ENCODE assay signal across 27 mouse cellular contexts in genomic region chr15:81941010-81941409, GRCm38 (mm10). TPM values are rescaled to one million over a fixed set of nuclear protein-coding genes. Genes with fewer than 3 reads are reported as not detected.
A peak's percentile ranks its signal among the peaks of the same experiment; 100 is the strongest.
DNase-seq lines count a peak whose midpoint lies in the region; ATAC-seq and TF ChIP-seq lines count a peak whose summit lies in the region.
"Had no signal": no experiment of that assay in that cellular context is flagged by ENCODE, and none has a peak within 500 bp of the region (broad histone marks: within the 10 kb centered on the region; RNA-seq: fewer than 3 reads in every experiment).

No protein-coding gene starts in this region.

- no peak overlapping the region for H3K9ac ChIP-seq in kidney, postnatal 0 days (ENCODE audit: low read depth, low read length)
- H3K9ac ChIP-seq: hindbrain, embryonic 12.5 days; lung, embryonic 15.5 days had no signal

- no peak for ATAC-seq in kidney, postnatal 0 days (replicated peaks; ENCODE audit: low FRiP score, low read depth)
- ATAC-seq in granulocyte monocyte progenitor cell, adult 5-6 weeks (replicated peaks; ENCODE audit: poor library complexity, severe bottlenecking), result no peak
- ATAC-seq: inflammation-experienced regulatory T-cells, adult 6 months had no signal

- WGBS in kidney, postnatal 0 days, result 91% methylated on average over 2 of the region's 2 CpGs

- peaks cover 16% of the 10 kb centered on the region for H3K4me1 ChIP-seq in kidney, postnatal 0 days (replicated peaks; ENCODE audit: insufficient read depth, low read length)

- H3K4me3 ChIP-seq in kidney, postnatal 0 days (replicated peaks; ENCODE audit: low read depth, low read length), result no peak overlapping the region
- H3K4me3 ChIP-seq: hindbrain, embryonic 12.5 days; lung, embryonic 15.5 days; midbrain, embryonic 10.5 days had no signal

- H3K27ac ChIP-seq in kidney, postnatal 0 days, result no peak overlapping the region
- H3K27ac ChIP-seq: hindbrain, embryonic 12.5 days; lung, embryonic 15.5 days; macrophage; midbrain, embryonic 10.5 days had no signal

- no peaks in the 10 kb centered on the region for H3K36me3 ChIP-seq in kidney, postnatal 0 days (ENCODE audit: insufficient read depth, low read length)
- H3K36me3 ChIP-seq: hindbrain, embryonic 12.5 days; lung, embryonic 15.5 days; midbrain, embryonic 10.5 days had no signal

- H3K4me2 ChIP-seq in kidney, postnatal 0 days (ENCODE audit: low read length), result no peak overlapping the region
- H3K4me2 ChIP-seq: heart, embryonic 11.5 days; hindbrain, embryonic 12.5 days; lung, embryonic 15.5 days had no signal

- peak; percentile 31; the same call in 1 of the 2 replicates for TF ChIP-seq CTCF in kidney, postnatal 0 days (IDR thresholded peaks at IDR 0.05; ENCODE audit: low read depth)

- H3K27me3 ChIP-seq in kidney, postnatal 0 days (ENCODE audit: insufficient read depth, low read length), result no peaks in the 10 kb centered on the region
- H3K27me3 ChIP-seq: hindbrain, embryonic 12.5 days had no signal

- H3K9me3 ChIP-seq in kidney, postnatal 0 days (replicated peaks; ENCODE audit: low read length), result no peaks in the 10 kb centered on the region
- H3K9me3 ChIP-seq: hindbrain, embryonic 12.5 days; lung, embryonic 15.5 days; midbrain, embryonic 10.5 days had no signal

- DNase-seq in kidney, postnatal 0 days (ENCODE audit: low spot score), result no peak
- DNase-seq in kidney, adult 11 months, result no peak
- peak; percentile 38 for DNase-seq in thymus, postnatal 4 days
- no peak for DNase-seq in thymus, postnatal 14 days
- DNase-seq in R1 (ENCODE audit: low read depth, low spot score), result peak; percentile 52
- DNase-seq in left cerebral cortex, adult 11 months (ENCODE audit: low spot score), result no peak
- DNase-seq: adrenal gland, postnatal 10 days; cerebellum, adult 18-20 months; cerebellum, postnatal 36 days; gastrocnemius, postnatal 10 days; heart, postnatal 10 days; kidney, postnatal 4 days; liver; right cerebral cortex, adult 18-20 months had no signal

RNA-seq across cellular contexts. Expression of gene Csdc2, which starts 4.5 kb away (rescaled TPM):
- 20.4 and 23.1 TPM in 2 replicates for polyA plus RNA-seq in kidney, postnatal 0 days (2015; fragmentation: Nextera tagmentation; extraction: Ambion mirVana)
- not detected in 2 replicates for total RNA-seq in granulocyte monocyte progenitor cell, adult 5-6 weeks (2014; fragmentation: Nextera tagmentation)
- total RNA-seq in granulocyte monocyte progenitor cell, adult 5-6 weeks (2017), result not detected in 2 replicates
- total RNA-seq: monocyte, adult 5-6 weeks had no signal
- polyA plus RNA-seq: inflammation-experienced regulatory T-cells, adult 6 months had no signal

RNA-seq across cellular contexts. Expression of gene Polr3h, which starts 15.0 kb away (rescaled TPM):
- 122 and 129 TPM in 2 replicates for polyA plus RNA-seq in kidney, postnatal 0 days (2015; fragmentation: Nextera tagmentation; extraction: Ambion mirVana)
- 21.8 and 26.5 TPM in 2 replicates for total RNA-seq in granulocyte monocyte progenitor cell, adult 5-6 weeks (2014; fragmentation: Nextera tagmentation)
- 46.6 and 51.2 TPM in 2 replicates for total RNA-seq in granulocyte monocyte progenitor cell, adult 5-6 weeks (2017)

RNA-seq across cellular contexts. Expression of gene Pmm1, which starts 19.7 kb away (rescaled TPM):
- 27.1 and 27.8 TPM in 2 replicates for polyA plus RNA-seq in kidney, postnatal 0 days (2015; fragmentation: Nextera tagmentation; extraction: Ambion mirVana)
- total RNA-seq in granulocyte monocyte progenitor cell, adult 5-6 weeks (2014; fragmentation: Nextera tagmentation), result 32.6 and 32.7 TPM in 2 replicates
- 19.5 and 21.2 TPM in 2 replicates for total RNA-seq in granulocyte monocyte progenitor cell, adult 5-6 weeks (2017)

RNA-seq across cellular contexts. Expression of gene 1700029P11Rik, which starts 39.3 kb away (rescaled TPM):
- not detected in 2 replicates for polyA plus RNA-seq in kidney, postnatal 0 days (2015; fragmentation: Nextera tagmentation; extraction: Ambion mirVana)
- not detected in 2 replicates for total RNA-seq in granulocyte monocyte progenitor cell, adult 5-6 weeks (2014; fragmentation: Nextera tagmentation)
- total RNA-seq in granulocyte monocyte progenitor cell, adult 5-6 weeks (2017), result not detected in 2 replicates
- total RNA-seq: adrenal gland, postnatal 10 days; gastrocnemius, postnatal 10 days; heart, postnatal 10 days; layer of hippocampus, postnatal 25 days; left cerebral cortex, postnatal 36 days; monocyte, adult 5-6 weeks had no signal
- polyA plus RNA-seq: forebrain, embryonic 11.5 days; heart, embryonic 11.5 days; hindbrain, embryonic 12.5 days; inflammation-experienced regulatory T-cells, adult 6 months; kidney, embryonic 14.5 days; lung, embryonic 15.5 days; macrophage; midbrain, embryonic 10.5 days; neural tube, embryonic 11.5 days had no signal

RNA-seq across cellular contexts. Expression of gene Xrcc6, which starts 46.6 kb away (rescaled TPM):
- 45.2 and 53.6 TPM in 2 replicates for polyA plus RNA-seq in kidney, postnatal 0 days (2015; fragmentation: Nextera tagmentation; extraction: Ambion mirVana)
- 104 and 120 TPM in 2 replicates for total RNA-seq in granulocyte monocyte progenitor cell, adult 5-6 weeks (2014; fragmentation: Nextera tagmentation)
- 234 and 250 TPM in 2 replicates for total RNA-seq in granulocyte monocyte progenitor cell, adult 5-6 weeks (2017)

Comparison
In these comparisons a context has a peak if more than half of its experiments do, and no peak if none do; other contexts are left out.
1. DNase-seq: peak in thymus, postnatal 4 days (single experiment) and R1 (single experiment); none in kidney, postnatal 0 days (single experiment), kidney, adult 11 months (single experiment), thymus, postnatal 14 days (single experiment) and left cerebral cortex, adult 11 months (single experiment).